In genomic region chr10:77901871-77902210, GRCm38 (mm10) we compare ENCODE assay signal across 8 mouse cellular contexts. TPM values are rescaled to one million over a fixed set of nuclear protein-coding genes. Genes with fewer than 3 reads are reported as not detected.
DNase-seq lines count a peak whose midpoint lies in the region; ATAC-seq lines count a peak whose summit lies in the region.
"Had no signal": no experiment of that assay in that cellular context is flagged by ENCODE, and none has a peak within 500 bp of the region (broad histone marks: within the 10 kb centered on the region; RNA-seq: fewer than 3 reads in every experiment).

No protein-coding gene starts in this region.

- H3K36me3 ChIP-seq in neural tube, embryonic 11.5 days (ENCODE audit: control insufficient read depth, insufficient read depth, low read length), result no peaks in the 10 kb centered on the region
- no peaks in the 10 kb centered on the region for H3K36me3 ChIP-seq in embryonic facial prominence, embryonic 15.5 days
- H3K36me3 ChIP-seq in hindbrain, embryonic 13.5 days, result 0 out of 2 replicates have a peak, but pooled peaks cover 3% of the 10 kb centered on the region
- H3K36me3 ChIP-seq in lung, embryonic 16.5 days (ENCODE audit: control insufficient read depth, insufficient read depth, low read length), result no peaks in the 10 kb centered on the region

- H3K9me3 ChIP-seq in neural tube, embryonic 11.5 days (ENCODE audit: control insufficient read depth, low read length), result no peaks in the 10 kb centered on the region
- no peaks in the 10 kb centered on the region for H3K9me3 ChIP-seq in embryonic facial prominence, embryonic 15.5 days (replicated peaks)
- H3K9me3 ChIP-seq in hindbrain, embryonic 13.5 days, result no peaks in the 10 kb centered on the region
- H3K9me3 ChIP-seq in lung, embryonic 16.5 days (ENCODE audit: control insufficient read depth, low read length), result no peaks in the 10 kb centered on the region

- ATAC-seq in neural tube, embryonic 11.5 days (ENCODE audit: insufficient read depth, low FRiP score, low TSS enrichment), result peak; percentile 24; the same call in 1 of the 2 replicates
- no peak for ATAC-seq in embryonic facial prominence, embryonic 15.5 days (ENCODE audit: insufficient number of reproducible peaks, low FRiP score, low TSS enrichment, low read depth)
- ATAC-seq in hindbrain, embryonic 13.5 days (ENCODE audit: low FRiP score), result peak; percentile 26
- ATAC-seq in lung, embryonic 16.5 days (ENCODE audit: low read depth), result peak; percentile 61

- no peak overlapping the region for H3K27ac ChIP-seq in neural tube, embryonic 11.5 days (ENCODE audit: low read depth, low read length)
- H3K27ac ChIP-seq in embryonic facial prominence, embryonic 15.5 days (replicated peaks), result no peak overlapping the region
- peak overlapping the region; percentile 79 for H3K27ac ChIP-seq in hindbrain, embryonic 13.5 days
- no peak overlapping the region for H3K27ac ChIP-seq in lung, embryonic 16.5 days (ENCODE audit: low read length)

- peak overlapping the region; percentile 85 for H3K4me2 ChIP-seq in neural tube, embryonic 11.5 days (ENCODE audit: low read depth)
- peak overlapping the region; percentile 92 for H3K4me2 ChIP-seq in embryonic facial prominence, embryonic 15.5 days (replicated peaks)
- H3K4me2 ChIP-seq in hindbrain, embryonic 13.5 days, result peak overlapping the region; percentile 75
- H3K4me2 ChIP-seq in lung, embryonic 16.5 days (ENCODE audit: low read depth, low read length), result peak overlapping the region; percentile 69

- H3K4me3 ChIP-seq in neural tube, embryonic 11.5 days (ENCODE audit: low read depth, low read length), result peak overlapping the region; percentile 56
- peak overlapping the region; percentile 62 for H3K4me3 ChIP-seq in embryonic facial prominence, embryonic 15.5 days (replicated peaks)
- H3K4me3 ChIP-seq in hindbrain, embryonic 13.5 days, result peak overlapping the region; percentile 58
- peak overlapping the region; percentile 49 for H3K4me3 ChIP-seq in lung, embryonic 16.5 days (ENCODE audit: low read length)

- no peaks in the 10 kb centered on the region for H3K27me3 ChIP-seq in neural tube, embryonic 11.5 days (ENCODE audit: control insufficient read depth, insufficient read depth, low read length)
- no peaks in the 10 kb centered on the region for H3K27me3 ChIP-seq in embryonic facial prominence, embryonic 15.5 days
- H3K27me3 ChIP-seq in hindbrain, embryonic 13.5 days, result 0 out of 2 replicates have a peak, but pooled peaks cover 5% of the 10 kb centered on the region
- H3K27me3 ChIP-seq in lung, embryonic 16.5 days (ENCODE audit: control insufficient read depth, insufficient read depth, low read depth, low read length), result no peaks in the 10 kb centered on the region

- H3K4me1 ChIP-seq in neural tube, embryonic 11.5 days (ENCODE audit: control insufficient read depth, insufficient read depth, low read length), result 0 out of 2 replicates have a peak, but pooled peaks cover 5% of the 10 kb centered on the region
- H3K4me1 ChIP-seq in embryonic facial prominence, embryonic 15.5 days, result peaks cover 12% of the 10 kb centered on the region
- peaks cover 27% of the 10 kb centered on the region for H3K4me1 ChIP-seq in hindbrain, embryonic 13.5 days (replicated peaks)
- H3K4me1 ChIP-seq in lung, embryonic 16.5 days (replicated peaks; ENCODE audit: control insufficient read depth, insufficient read depth, low read length), result peaks cover 12% of the 10 kb centered on the region

- WGBS in neural tube, embryonic 11.5 days, result 1% methylated on average over 14 of the region's 14 CpGs
- WGBS in embryonic facial prominence, embryonic 15.5 days, result 2% methylated on average over 14 of the region's 14 CpGs
- 2% methylated on average over 14 of the region's 14 CpGs for WGBS in hindbrain, embryonic 13.5 days
- WGBS in lung, embryonic 16.5 days, result 4% methylated on average over 14 of the region's 14 CpGs

- DNase-seq in neural tube, embryonic 11.5 days (ENCODE audit: low spot score), result no peak
- no peak for DNase-seq in neural tube, embryonic 10.5 days (ENCODE audit: extremely low spot score, low spot score)
- no peak for DNase-seq in adipocyte (ENCODE audit: low spot score)
- no peak for DNase-seq in adrenal gland, adult 18-20 months (ENCODE audit: low spot score in 2 of 2)

- H3K9ac ChIP-seq in neural tube, embryonic 11.5 days (ENCODE audit: low read length), result peak overlapping the region; percentile 65
- peak overlapping the region; percentile 33; the same call in 1 of the 2 replicates for H3K9ac ChIP-seq in embryonic facial prominence, embryonic 15.5 days
- H3K9ac ChIP-seq in hindbrain, embryonic 13.5 days, result peak overlapping the region; percentile 81
- H3K9ac ChIP-seq in lung, embryonic 16.5 days (ENCODE audit: low read length), result peak overlapping the region; percentile 46

RNA-seq across cellular contexts. Expression of gene Lrrc3, which starts 0.5 kb away (rescaled TPM):
- 4.3 and 4.8 TPM in 2 replicates for polyA plus RNA-seq in neural tube, embryonic 11.5 days (2014; fragmentation: Nextera tagmentation; extraction: Ambion mirVana)
- polyA plus RNA-seq in embryonic facial prominence, embryonic 15.5 days (2015; fragmentation: Nextera tagmentation; extraction: Ambion mirVana), result 4.3 and 5.0 TPM in 2 replicates
- polyA plus RNA-seq in hindbrain, embryonic 13.5 days (2015; fragmentation: Nextera tagmentation; extraction: Ambion mirVana), result 12.5 and 14.0 TPM in 2 replicates
- 3.5 and 4.7 TPM in 2 replicates for polyA plus RNA-seq in lung, embryonic 16.5 days (2015; fragmentation: Nextera tagmentation; extraction: Ambion mirVana)
- total RNA-seq in adrenal gland, adult 18-20 months (2021), result 1 to 10 TPM; 3.9 to 6.8 TPM

RNA-seq across cellular contexts. Expression of gene Gm3285, which starts 40.1 kb away (rescaled TPM):
- not detected in 2 replicates for polyA plus RNA-seq in neural tube, embryonic 11.5 days (2014; fragmentation: Nextera tagmentation; extraction: Ambion mirVana)
- 2.4 and 3.3 TPM in 2 replicates for polyA plus RNA-seq in embryonic facial prominence, embryonic 15.5 days (2015; fragmentation: Nextera tagmentation; extraction: Ambion mirVana)
- not detected in 2 replicates for polyA plus RNA-seq in hindbrain, embryonic 13.5 days (2015; fragmentation: Nextera tagmentation; extraction: Ambion mirVana)
- not detected in 2 replicates for polyA plus RNA-seq in lung, embryonic 16.5 days (2015; fragmentation: Nextera tagmentation; extraction: Ambion mirVana)
- not detected for total RNA-seq in adrenal gland, adult 18-20 months (2021)
- total RNA-seq: common myeloid progenitor, adult 5-6 weeks had no signal

RNA-seq across cellular contexts. Expression of gene Gm10318, which starts 49.2 kb away (rescaled TPM):
- not detected in 2 replicates for polyA plus RNA-seq in neural tube, embryonic 11.5 days (2014; fragmentation: Nextera tagmentation; extraction: Ambion mirVana)
- 3.0 and 3.4 TPM in 2 replicates for polyA plus RNA-seq in embryonic facial prominence, embryonic 15.5 days (2015; fragmentation: Nextera tagmentation; extraction: Ambion mirVana)
- polyA plus RNA-seq in hindbrain, embryonic 13.5 days (2015; fragmentation: Nextera tagmentation; extraction: Ambion mirVana), result not detected in 2 replicates
- polyA plus RNA-seq in lung, embryonic 16.5 days (2015; fragmentation: Nextera tagmentation; extraction: Ambion mirVana), result not detected in 2 replicates
- total RNA-seq in adrenal gland, adult 18-20 months (2021), result not detected
- total RNA-seq: common myeloid progenitor, adult 5-6 weeks had no signal

RNA-seq across cellular contexts. Expression of gene Gm36176, which starts 55.2 kb away (rescaled TPM):
- not detected in 2 replicates for polyA plus RNA-seq in neural tube, embryonic 11.5 days (2014; fragmentation: Nextera tagmentation; extraction: Ambion mirVana)
- polyA plus RNA-seq in embryonic facial prominence, embryonic 15.5 days (2015; fragmentation: Nextera tagmentation; extraction: Ambion mirVana), result 0.73 and 0.88 TPM in 2 replicates
- not detected in 2 replicates for polyA plus RNA-seq in hindbrain, embryonic 13.5 days (2015; fragmentation: Nextera tagmentation; extraction: Ambion mirVana)
- not detected in 2 replicates for polyA plus RNA-seq in lung, embryonic 16.5 days (2015; fragmentation: Nextera tagmentation; extraction: Ambion mirVana)
- not detected for total RNA-seq in adrenal gland, adult 18-20 months (2021)
- total RNA-seq: common myeloid progenitor, adult 5-6 weeks had no signal
